Mouse (Mus musculus) layer of hippocampus, adult 8-10 months (tissue): ENCODE data around the gene Psmb11. TPM values are rescaled to one million over a fixed set of nuclear protein-coding genes. Genes with fewer than 3 reads are reported as not detected.

ENCODE experiments used
- microRNA-seq, 2 experiments: library from miRNA; unstranded; fragments of <30 nt; microRNA quantifications; one replicate each; pipeline ENCODE4 v1.2.0; 2022
- total RNA-seq, 4 experiments: library from RNA; stranded (reverse); gene quantifications; 2 replicates each; pipeline ENCODE4 v1.2.4; 2022

Psmb11 gene
- total RNA-seq, 4 experiments from 2014 or later: 0.14 to 0.51 (median 0.23) TPM; not detected in 1

Small RNA genes within 50 kb of the gene (microRNA-seq; reads per million reads assigned to microRNA genes)
- gene Mir686 (0 reads per million in 2 experiments), gene Mir6948 (0 to 0.32 reads per million in 2 experiments)

Other genes starting within 250 kb of the Psmb11 start
- gene Slc7a7, start 203.7 kb upstream of the Psmb11 start, total RNA-seq: 1 to 10 TPM; 2.0 to 6.5 (median 3.3) TPM
- gene Mrpl52, start 194.5 kb upstream of the Psmb11 start, total RNA-seq: 100 to 1,000 TPM in 2 of 4 experiments, 10 to 100 TPM in 2; 88.3 to 116 (median 96.6) TPM
- 10 to 100 TPM; 10.3 to 16.0 (median 13.4) TPM for gene Mmp14, start 189.8 kb upstream of the Psmb11 start, total RNA-seq
- 10 to 100 TPM; 32.0 to 44.8 (median 36.7) TPM for gene Lrp10, start 157.3 kb upstream of the Psmb11 start, total RNA-seq
- gene Rem2, start 145.3 kb upstream of the Psmb11 start, total RNA-seq: 10 to 100 TPM; 15.7 to 25.1 (median 18.7) TPM
- 10 to 100 TPM; 47.0 to 58.2 (median 51.9) TPM for gene Prmt5, start 103.9 kb upstream of the Psmb11 start, total RNA-seq
- gene Haus4, start 66.8 kb upstream of the Psmb11 start, total RNA-seq: 1 to 10 TPM; 3.6 to 9.7 (median 4.9) TPM
- gene Ajuba, start 43.9 kb upstream of the Psmb11 start, total RNA-seq: 1 to 10 TPM; 1.3 to 2.7 (median 1.9) TPM
- 1 to 10 TPM; 4.4 to 7.8 (median 6.1) TPM for gene 4931414P19Rik, start 15.4 kb upstream of the Psmb11 start, total RNA-seq
- gene Psmb5, start 3.4 kb upstream of the Psmb11 start, total RNA-seq: 100 to 1,000 TPM; 179 to 205 (median 193) TPM
- gene Gm17606, start 19.5 kb downstream of the Psmb11 start, total RNA-seq: not detected
- 10 to 100 TPM; 16.0 to 24.1 (median 20.7) TPM for gene Cdh24, start 19.9 kb downstream of the Psmb11 start, total RNA-seq
- 10 to 100 TPM; 17.9 to 27.8 (median 23.7) TPM for gene 1700123O20Rik, start 64.8 kb downstream of the Psmb11 start, total RNA-seq
- 100 to 1,000 TPM; 190 to 255 (median 232) TPM for gene Acin1, start 65.5 kb downstream of the Psmb11 start, total RNA-seq
- gene Gm29776, start 77.4 kb downstream of the Psmb11 start, total RNA-seq: under 1 TPM in 1 of 4 experiments, not detected in 3; 0.18 TPM
- gene Cebpe, start 90.7 kb downstream of the Psmb11 start, total RNA-seq: not detected
- gene Slc7a8, start 160.5 kb downstream of the Psmb11 start, total RNA-seq: 10 to 100 TPM; 49.8 to 67.2 (median 58.5) TPM
- gene Rnf212b, start 192.7 kb downstream of the Psmb11 start, total RNA-seq: not detected
- gene Homez, start 249.5 kb downstream of the Psmb11 start, total RNA-seq: 10 to 100 TPM; 20.3 to 33.2 (median 26.2) TPM